Mouse (Mus musculus): Measurements from ENCODE around the gene Hist1h2be. TPM values are rescaled to one million over a fixed set of nuclear protein-coding genes. Genes with fewer than 3 reads are reported as not detected.

The Hist1h2be gene
- polyA plus RNA-seq, 1 experiment from 2014 or later = 6.4 TPM

Other genes with a start within 250 kb of the Hist1h2be start
- gene Abt1, start 197.3 kb downstream of the Hist1h2be start, polyA plus RNA-seq (2015; fragmentation: Illumina TruSeq; extraction: RNeasy Lipid Tissue Mini Kit (QIAGEN cat#74804); ENCODE audit: low read depth, low replicate concordance) = 6.8 TPM
- gene Btn1a1, start 155.2 kb downstream of the Hist1h2be start, polyA plus RNA-seq (2015; fragmentation: Illumina TruSeq; extraction: RNeasy Lipid Tissue Mini Kit (QIAGEN cat#74804); ENCODE audit: low read depth, low replicate concordance) = not detected
- 1.8 TPM for gene Btn2a2, start 132.3 kb downstream of the Hist1h2be start, polyA plus RNA-seq (2015; fragmentation: Illumina TruSeq; extraction: RNeasy Lipid Tissue Mini Kit (QIAGEN cat#74804); ENCODE audit: low read depth, low replicate concordance)
- gene Hist1h4h, start 90.1 kb downstream of the Hist1h2be start, polyA plus RNA-seq (2015; fragmentation: Illumina TruSeq; extraction: RNeasy Lipid Tissue Mini Kit (QIAGEN cat#74804); ENCODE audit: low read depth, low replicate concordance) = 5.4 TPM
- not detected for gene Hist1h2af, start 87.2 kb downstream of the Hist1h2be start, polyA plus RNA-seq (2015; fragmentation: Illumina TruSeq; extraction: RNeasy Lipid Tissue Mini Kit (QIAGEN cat#74804); ENCODE audit: low read depth, low replicate concordance)
- gene Hist1h3g, start 85.7 kb downstream of the Hist1h2be start, polyA plus RNA-seq (2015; fragmentation: Illumina TruSeq; extraction: RNeasy Lipid Tissue Mini Kit (QIAGEN cat#74804); ENCODE audit: low read depth, low replicate concordance) = not detected
- 0.37 TPM for gene Hist1h2bh, start 77.7 kb downstream of the Hist1h2be start, polyA plus RNA-seq (2015; fragmentation: Illumina TruSeq; extraction: RNeasy Lipid Tissue Mini Kit (QIAGEN cat#74804); ENCODE audit: low read depth, low replicate concordance)
- not detected for gene Hist1h3f, start 77.1 kb downstream of the Hist1h2be start, polyA plus RNA-seq (2015; fragmentation: Illumina TruSeq; extraction: RNeasy Lipid Tissue Mini Kit (QIAGEN cat#74804); ENCODE audit: low read depth, low replicate concordance)
- gene Hist1h4f, start 69.5 kb downstream of the Hist1h2be start, polyA plus RNA-seq (2015; fragmentation: Illumina TruSeq; extraction: RNeasy Lipid Tissue Mini Kit (QIAGEN cat#74804); ENCODE audit: low read depth, low replicate concordance) = not detected
- gene Hist1h1d, start 67.9 kb downstream of the Hist1h2be start, polyA plus RNA-seq (2015; fragmentation: Illumina TruSeq; extraction: RNeasy Lipid Tissue Mini Kit (QIAGEN cat#74804); ENCODE audit: low read depth, low replicate concordance) = 0.06 TPM
- gene Hist1h3e, start 58.8 kb downstream of the Hist1h2be start, polyA plus RNA-seq (2015; fragmentation: Illumina TruSeq; extraction: RNeasy Lipid Tissue Mini Kit (QIAGEN cat#74804); ENCODE audit: low read depth, low replicate concordance) = not detected
- not detected for gene Hist1h2ae, start 49.9 kb downstream of the Hist1h2be start, polyA plus RNA-seq (2015; fragmentation: Illumina TruSeq; extraction: RNeasy Lipid Tissue Mini Kit (QIAGEN cat#74804); ENCODE audit: low read depth, low replicate concordance)
- 3.5 TPM for gene Hist1h2bg, start 49.7 kb downstream of the Hist1h2be start, polyA plus RNA-seq (2015; fragmentation: Illumina TruSeq; extraction: RNeasy Lipid Tissue Mini Kit (QIAGEN cat#74804); ENCODE audit: low read depth, low replicate concordance)
- gene Hist1h2bf, start 46.9 kb downstream of the Hist1h2be start, polyA plus RNA-seq (2015; fragmentation: Illumina TruSeq; extraction: RNeasy Lipid Tissue Mini Kit (QIAGEN cat#74804); ENCODE audit: low read depth, low replicate concordance) = not detected
- not detected for gene Hist1h2ad, start 46.7 kb downstream of the Hist1h2be start, polyA plus RNA-seq (2015; fragmentation: Illumina TruSeq; extraction: RNeasy Lipid Tissue Mini Kit (QIAGEN cat#74804); ENCODE audit: low read depth, low replicate concordance)
- 0.76 TPM for gene Hist1h3d, start 45.4 kb downstream of the Hist1h2be start, polyA plus RNA-seq (2015; fragmentation: Illumina TruSeq; extraction: RNeasy Lipid Tissue Mini Kit (QIAGEN cat#74804); ENCODE audit: low read depth, low replicate concordance)
- not detected for gene Hist1h4d, start 39.5 kb downstream of the Hist1h2be start, polyA plus RNA-seq (2015; fragmentation: Illumina TruSeq; extraction: RNeasy Lipid Tissue Mini Kit (QIAGEN cat#74804); ENCODE audit: low read depth, low replicate concordance)
- gene Hist1h1e, start 1.4 kb upstream of the Hist1h2be start, polyA plus RNA-seq (2015; fragmentation: Illumina TruSeq; extraction: RNeasy Lipid Tissue Mini Kit (QIAGEN cat#74804); ENCODE audit: low read depth, low replicate concordance) = 3.1 TPM
- 2.0 TPM for gene Hist1h2ac, start 62.8 kb upstream of the Hist1h2be start, polyA plus RNA-seq (2015; fragmentation: Illumina TruSeq; extraction: RNeasy Lipid Tissue Mini Kit (QIAGEN cat#74804); ENCODE audit: low read depth, low replicate concordance)
- gene Hist1h2bc, start 63.1 kb upstream of the Hist1h2be start, polyA plus RNA-seq (2015; fragmentation: Illumina TruSeq; extraction: RNeasy Lipid Tissue Mini Kit (QIAGEN cat#74804); ENCODE audit: low read depth, low replicate concordance) = 79.4 TPM
- not detected for gene Hist1h1t, start 74.7 kb upstream of the Hist1h2be start, polyA plus RNA-seq (2015; fragmentation: Illumina TruSeq; extraction: RNeasy Lipid Tissue Mini Kit (QIAGEN cat#74804); ENCODE audit: low read depth, low replicate concordance)
- gene Hist1h4c, start 77.3 kb upstream of the Hist1h2be start, polyA plus RNA-seq (2015; fragmentation: Illumina TruSeq; extraction: RNeasy Lipid Tissue Mini Kit (QIAGEN cat#74804); ENCODE audit: low read depth, low replicate concordance) = 1.3 TPM
- gene Hfe, start 89.7 kb upstream of the Hist1h2be start, polyA plus RNA-seq (2015; fragmentation: Illumina TruSeq; extraction: RNeasy Lipid Tissue Mini Kit (QIAGEN cat#74804); ENCODE audit: low read depth, low replicate concordance) = 4.4 TPM
- 35.3 TPM for gene Hist1h1c, start 117.7 kb upstream of the Hist1h2be start, polyA plus RNA-seq (2015; fragmentation: Illumina TruSeq; extraction: RNeasy Lipid Tissue Mini Kit (QIAGEN cat#74804); ENCODE audit: low read depth, low replicate concordance)
- not detected for gene Hist1h3c, start 124.5 kb upstream of the Hist1h2be start, polyA plus RNA-seq (2015; fragmentation: Illumina TruSeq; extraction: RNeasy Lipid Tissue Mini Kit (QIAGEN cat#74804); ENCODE audit: low read depth, low replicate concordance)
- not detected for gene Hist1h2bb, start 125.6 kb upstream of the Hist1h2be start, polyA plus RNA-seq (2015; fragmentation: Illumina TruSeq; extraction: RNeasy Lipid Tissue Mini Kit (QIAGEN cat#74804); ENCODE audit: low read depth, low replicate concordance)
- not detected for gene Hist1h2ab, start 130.0 kb upstream of the Hist1h2be start, polyA plus RNA-seq (2015; fragmentation: Illumina TruSeq; extraction: RNeasy Lipid Tissue Mini Kit (QIAGEN cat#74804); ENCODE audit: low read depth, low replicate concordance)
- not detected for gene Hist1h3b, start 131.1 kb upstream of the Hist1h2be start, polyA plus RNA-seq (2015; fragmentation: Illumina TruSeq; extraction: RNeasy Lipid Tissue Mini Kit (QIAGEN cat#74804); ENCODE audit: low read depth, low replicate concordance)
- gene Hist1h4b, start 135.9 kb upstream of the Hist1h2be start, polyA plus RNA-seq (2015; fragmentation: Illumina TruSeq; extraction: RNeasy Lipid Tissue Mini Kit (QIAGEN cat#74804); ENCODE audit: low read depth, low replicate concordance) = not detected
- not detected for gene Hist1h4a, start 140.1 kb upstream of the Hist1h2be start, polyA plus RNA-seq (2015; fragmentation: Illumina TruSeq; extraction: RNeasy Lipid Tissue Mini Kit (QIAGEN cat#74804); ENCODE audit: low read depth, low replicate concordance)
- gene Hist1h3a, start 141.3 kb upstream of the Hist1h2be start, polyA plus RNA-seq (2015; fragmentation: Illumina TruSeq; extraction: RNeasy Lipid Tissue Mini Kit (QIAGEN cat#74804); ENCODE audit: low read depth, low replicate concordance) = not detected
- gene Hist1h1a, start 142.5 kb upstream of the Hist1h2be start, polyA plus RNA-seq (2015; fragmentation: Illumina TruSeq; extraction: RNeasy Lipid Tissue Mini Kit (QIAGEN cat#74804); ENCODE audit: low read depth, low replicate concordance) = not detected
- not detected for gene Trim38, start 148.8 kb upstream of the Hist1h2be start, polyA plus RNA-seq (2015; fragmentation: Illumina TruSeq; extraction: RNeasy Lipid Tissue Mini Kit (QIAGEN cat#74804); ENCODE audit: low read depth, low replicate concordance)
- gene Slc17a2, start 185.9 kb upstream of the Hist1h2be start, polyA plus RNA-seq (2015; fragmentation: Illumina TruSeq; extraction: RNeasy Lipid Tissue Mini Kit (QIAGEN cat#74804); ENCODE audit: low read depth, low replicate concordance) = not detected
- gene Slc17a3, start 218.3 kb upstream of the Hist1h2be start, polyA plus RNA-seq (2015; fragmentation: Illumina TruSeq; extraction: RNeasy Lipid Tissue Mini Kit (QIAGEN cat#74804); ENCODE audit: low read depth, low replicate concordance) = not detected
- not detected for gene Slc17a1, start 246.6 kb upstream of the Hist1h2be start, polyA plus RNA-seq (2015; fragmentation: Illumina TruSeq; extraction: RNeasy Lipid Tissue Mini Kit (QIAGEN cat#74804); ENCODE audit: low read depth, low replicate concordance)